Mouse (Mus musculus) midbrain, embryonic 15.5 days (tissue): ENCODE measurements around the gene Uba6. TPM values are rescaled to one million over a fixed set of nuclear protein-coding genes. Genes with fewer than 3 reads are reported as not detected.

ENCODE experiments used
- ATAC-seq: fragments of 200-750 bp; cut with Nextera tagmentation; replicated peaks from 2 replicates; pipeline ENCODE4 v1.8.0; 2017; ENCODE audit warnings: moderate TSS enrichment
- H3K27ac ChIP-seq: fragments of 300-500 bp; sonication (generic); 2 replicates; pipeline ENCODE4 v1.5.1; 2015; ENCODE audit warnings: mild to moderate bottlenecking, inconsistent platforms
- H3K27me3 ChIP-seq: fragments of 300-500 bp; sonication (generic); replicated peaks from 2 replicates; pipeline ENCODE4 v1.6.1; 2015; ENCODE audit warnings: inconsistent platforms
- H3K36me3 ChIP-seq: fragments of 300-500 bp; sonication (generic); replicated peaks from 2 replicates; pipeline ENCODE4 v1.6.1; 2015; ENCODE audit warnings: inconsistent platforms
- H3K4me1 ChIP-seq: fragments of 300-500 bp; sonication (generic); 2 replicates; pipeline ENCODE4 v1.6.1; 2015; ENCODE audit warnings: inconsistent platforms
- H3K4me2 ChIP-seq: fragments of 300-500 bp; sonication (generic); 2 replicates; pipeline ENCODE4 v1.6.1; 2015; ENCODE audit warnings: inconsistent platforms, mild to moderate bottlenecking, moderate library complexity
- H3K4me3 ChIP-seq: fragments of 300-500 bp; sonication (generic); 2 replicates; pipeline ENCODE4 v1.5.1; 2015; ENCODE audit warnings: mild to moderate bottlenecking, inconsistent platforms
- H3K9ac ChIP-seq: fragments of 300-500 bp; sonication (generic); 2 replicates; pipeline ENCODE4 v1.6.1; 2015; ENCODE audit warnings: mild to moderate bottlenecking, inconsistent platforms
- H3K9me3 ChIP-seq: fragments of 300-500 bp; sonication (generic); 2 replicates; pipeline ENCODE4 v1.6.1; 2016; ENCODE audit warnings: inconsistent platforms
- WGBS: fragments of 180-500 bp; shearing (Covaris S2); methylation state at CpG from one replicate; pipeline ENCODE4 v1.1.7; 2015; ENCODE audit warnings: mixed read lengths; 5-methylcytosine and 5-hydroxymethylcytosine counted together
- polyA plus RNA-seq: library from polyadenylated mRNA; unstranded; fragments of >200 nt; fragmentation: Nextera tagmentation; extraction: Ambion mirVana; gene quantifications from 2 replicates; pipeline ENCODE4 v1.2.1, GENCODE M21; 2015

The Uba6 gene
- polyA plus RNA-seq, 1 experiment from 2014 or later, result 13.0 TPM

GRCm38 (mm10) chr5:86069121-86069520, 103.5 kb downstream of the Uba6 start:
- no peaks in the 10 kb centered on the region for H3K27me3 ChIP-seq
- 70% methylated on average over 6 of the region's 6 CpGs for WGBS
- H3K4me2 ChIP-seq, result no peak overlapping the region
- no peaks in the 10 kb centered on the region for H3K9me3 ChIP-seq
- no peak overlapping the region for H3K9ac ChIP-seq
- no peak for ATAC-seq
- H3K36me3 ChIP-seq, result no peaks in the 10 kb centered on the region
- H3K4me1 ChIP-seq, result peaks cover 9% of the 10 kb centered on the region
- no peak overlapping the region for H3K4me3 ChIP-seq
- H3K27ac ChIP-seq, result no peak overlapping the region

DNA sequence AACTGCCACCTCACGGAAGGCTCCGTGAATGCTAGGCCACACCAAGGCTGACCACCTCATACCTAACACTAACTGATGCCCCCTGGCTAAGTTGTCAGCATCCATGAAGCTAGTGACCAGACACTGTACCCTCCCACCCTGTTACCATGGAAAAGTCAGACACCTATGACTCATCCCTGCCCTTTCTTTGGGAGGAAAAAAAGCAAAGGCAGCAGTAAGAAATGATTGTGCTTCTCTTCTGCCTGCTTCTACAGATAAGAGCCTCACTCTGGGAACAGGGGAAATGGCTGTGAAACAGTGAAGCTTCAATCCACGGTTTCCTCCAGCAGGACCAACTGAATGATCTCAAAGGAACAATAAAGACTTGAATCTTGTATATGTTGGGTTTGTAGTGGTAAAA, 104.2 kb downstream of the Uba6 start:
- WGBS, result 83% methylated on average over 3 of the region's 3 CpGs

DNA sequence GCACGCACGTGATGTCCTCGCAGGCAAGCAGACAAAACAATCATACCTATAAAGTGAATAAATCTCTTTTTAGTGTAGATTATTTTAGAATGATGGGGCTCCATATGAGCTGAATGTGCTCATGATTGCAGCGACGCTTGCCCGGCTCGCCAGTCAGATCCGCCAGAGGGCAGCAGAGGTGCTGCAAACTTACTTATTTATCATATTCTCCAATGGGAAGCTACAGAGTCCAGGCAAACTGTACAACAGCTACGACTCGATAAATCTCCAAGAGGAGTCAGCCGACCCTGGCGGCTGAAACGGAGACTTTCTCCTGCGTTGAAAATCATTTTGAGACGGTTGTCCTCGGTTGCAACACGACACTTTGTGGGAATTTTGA, 106.1 kb downstream of the Uba6 start:
- Histone ChIP-seq H3K27me3 (no peaks in the 10 kb centered on the region), H3K4me1 (peaks cover 19% of the 10 kb centered on the region), H3K4me2 (peak overlapping the region; percentile 71), H3K4me3 (peak overlapping the region; percentile 59), H3K36me3 (no peaks in the 10 kb centered on the region), H3K27ac (peak overlapping the region; percentile 83), H3K9ac (0 out of 2 replicates have a peak overlapping the region, but pooled peaks have one; percentile 18), H3K9me3 (no peaks in the 10 kb centered on the region)
- ATAC-seq, result peak; percentile 55
- WGBS, result under 1% methylated on average over 17 of the region's 17 CpGs

More for the DNA sequence above, 104.2 kb downstream of the Uba6 start:
- no peaks in the 10 kb centered on the region for H3K36me3 ChIP-seq
- H3K4me1 ChIP-seq, result peaks cover 16% of the 10 kb centered on the region
- H3K27me3 ChIP-seq, result no peaks in the 10 kb centered on the region
- no peak overlapping the region for H3K27ac ChIP-seq
- H3K4me3 ChIP-seq, result no peak overlapping the region
- ATAC-seq, result no peak
- H3K9me3 ChIP-seq, result no peaks in the 10 kb centered on the region
- no peak overlapping the region for H3K9ac ChIP-seq
- no peak overlapping the region for H3K4me2 ChIP-seq

GRCm38 (mm10) chr5:86065876-86066550, 106.6 kb downstream of the Uba6 start:
- under 1% methylated on average over 17 of the region's 17 CpGs for WGBS
- H3K36me3 ChIP-seq, result no peaks in the 10 kb centered on the region
- no peaks in the 10 kb centered on the region for H3K9me3 ChIP-seq
- H3K4me2 ChIP-seq, result peak overlapping the region; percentile 71
- H3K27ac ChIP-seq, result peak overlapping the region; percentile 83
- H3K27me3 ChIP-seq, result no peaks in the 10 kb centered on the region
- peak overlapping the region; percentile 71; the same call in 1 of the 2 replicates for H3K9ac ChIP-seq
- peaks cover 19% of the 10 kb centered on the region for H3K4me1 ChIP-seq
- peak overlapping the region; percentile 59 for H3K4me3 ChIP-seq
- ATAC-seq, result peak; percentile 60

GRCm38 (mm10) chr5:86065101-86065875, 107.3 kb downstream of the Uba6 start, which contains the start of gene Cenpc1:
Gene Cenpc1, minus strand, starts transcription at chr5:86065583.
- peak within 1 kb of the TSS; percentile 71 for H3K4me2 ChIP-seq
- under 1% methylated on average over 60 of the region's 60 CpGs for WGBS
- H3K9me3 ChIP-seq, result no peaks in the 10 kb centered on the region
- peak within 1 kb of the TSS; percentile 71 for H3K9ac ChIP-seq
- H3K36me3 ChIP-seq, result no peaks in the 10 kb centered on the region
- H3K4me1 ChIP-seq, result peaks cover 19% of the 10 kb centered on the region
- no peaks in the 10 kb centered on the region for H3K27me3 ChIP-seq
- ATAC-seq, result peak; percentile 95
- peak within 1 kb of the TSS; percentile 83 for H3K27ac ChIP-seq
- H3K4me3 ChIP-seq, result peak within 1 kb of the TSS; percentile 59

DNA sequence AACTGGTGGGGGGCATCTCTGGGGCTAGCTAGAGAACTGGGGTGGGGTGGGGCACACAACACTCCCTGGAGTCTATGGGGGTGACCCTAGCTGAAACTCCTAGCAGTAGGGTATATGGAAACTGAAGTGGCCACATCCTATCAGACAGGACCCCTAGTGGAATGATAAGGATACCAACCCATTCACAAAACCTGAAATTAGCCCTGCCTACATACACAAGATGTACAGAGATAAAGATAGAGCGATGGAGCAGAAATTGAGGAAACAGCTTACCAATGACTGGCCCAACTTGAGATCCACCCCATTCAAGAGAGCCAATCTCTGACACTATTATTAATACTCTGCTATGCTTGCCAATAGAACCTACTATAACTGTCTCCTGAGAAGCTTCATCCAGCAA, 109.1 kb downstream of the Uba6 start:
- ATAC-seq, result no peak
- Histone ChIP-seq H3K4me3 (no peak overlapping the region), H3K36me3 (no peaks in the 10 kb centered on the region), H3K4me1 (peaks cover 19% of the 10 kb centered on the region), H3K4me2 (peak overlapping the region; percentile 71; the same call in 1 of the 2 replicates), H3K9me3 (no peaks in the 10 kb centered on the region), H3K9ac (no peak overlapping the region), H3K27me3 (no peaks in the 10 kb centered on the region), H3K27ac (no peak overlapping the region)
- 100% methylated on average over 1 of the region's 1 CpGs for WGBS

Other genes with a start within 250 kb of the Uba6 start
- 31.3 and 32.6 TPM in 2 replicates for gene Cenpc1, start 107.2 kb downstream of the Uba6 start, polyA plus RNA-seq
- 0.52 and 0.56 TPM in 2 replicates for gene Stap1, start 101.1 kb downstream of the Uba6 start, polyA plus RNA-seq
- gene Gnrhr, start 25.1 kb upstream of the Uba6 start, polyA plus RNA-seq, result not detected in 2 replicates
- gene Tmprss11c, start 116.5 kb upstream of the Uba6 start, polyA plus RNA-seq, result not detected in 2 replicates
- 0.08 TPM in 1 of 2 replicates, not detected in the other for gene Tmprss11d, start 200.6 kb upstream of the Uba6 start, polyA plus RNA-seq